Mouse (Mus musculus): Measurements from ENCODE around the gene Irgm2.
"Not testable (repeated sequence)": the region's sequence is repeated elsewhere in the genome, so short reads cannot be mapped to it uniquely, and the experiment has no call there.

Gene Irgm2

DNA sequence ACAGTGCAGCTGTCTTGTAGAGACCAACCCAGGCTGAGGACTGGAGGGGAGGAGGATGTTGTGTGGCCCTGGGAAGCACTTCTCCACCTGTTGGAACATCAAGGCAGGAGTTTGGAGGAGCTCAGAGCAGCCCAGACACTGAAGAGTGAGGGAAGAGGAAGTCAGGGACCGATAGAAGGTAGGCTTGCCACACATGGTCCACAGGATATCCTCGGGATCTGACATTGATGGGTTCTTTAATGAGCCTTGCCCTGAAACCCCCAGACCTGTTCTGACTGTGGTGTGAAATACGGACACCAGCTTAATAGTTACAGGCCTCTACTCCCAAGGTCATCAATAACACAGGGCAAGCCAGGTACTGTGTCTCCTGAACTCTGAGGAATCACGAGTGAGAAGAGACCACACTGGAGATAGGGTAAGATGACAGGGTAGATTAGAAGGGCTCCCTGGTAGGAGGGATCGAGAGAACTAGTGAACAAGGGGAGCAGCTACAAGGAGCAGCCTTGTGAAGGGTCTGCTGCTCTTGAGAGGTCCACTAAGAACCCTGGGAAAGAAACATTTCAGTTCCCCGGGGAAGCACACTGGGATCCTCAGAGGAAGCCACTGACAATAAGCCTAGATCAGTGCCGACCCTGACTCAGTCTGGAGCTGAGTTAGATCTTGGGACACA is 14.4 kb downstream of the Irgm2 start:
- DNase-seq (ENCODE audit: low read depth, low spot score): no peak

DNA sequence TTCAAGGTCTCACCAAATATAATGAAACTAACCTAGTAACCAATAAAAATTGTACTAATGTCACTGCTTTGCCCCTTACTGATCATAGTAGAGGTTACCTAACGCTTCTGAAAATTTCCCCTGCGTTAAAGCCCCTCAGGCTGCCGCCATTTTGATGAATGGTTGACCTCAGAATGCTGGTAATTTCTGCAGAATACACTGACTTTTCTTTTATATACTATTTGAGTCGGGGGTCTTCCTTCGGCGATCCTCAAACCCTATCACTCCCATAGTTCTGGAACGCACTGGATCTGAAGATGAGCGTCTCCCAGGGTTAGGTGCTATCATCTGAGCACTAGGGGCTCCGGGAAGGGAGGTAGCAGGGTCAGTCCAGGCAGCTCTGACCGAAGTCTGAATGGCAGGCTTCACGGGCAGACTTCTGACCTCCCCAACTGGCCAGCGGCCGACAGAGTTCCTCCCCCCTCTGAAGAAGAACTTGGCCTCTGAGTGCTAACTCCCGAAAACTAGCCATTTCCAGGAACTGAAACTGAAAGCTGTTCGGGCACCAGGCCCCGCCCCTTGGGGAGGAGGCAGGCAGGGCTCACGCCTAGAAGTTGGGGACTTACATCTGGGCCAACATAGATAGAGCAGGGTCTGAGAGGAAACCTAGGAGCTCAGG is 15.1 kb downstream of the Irgm2 start:
- no peak for DNase-seq (ENCODE audit: low read depth, low spot score)

GRCm38 (mm10) chr11:58215049-58215430 is 15.6 kb downstream of the Irgm2 start:
- DNase-seq (ENCODE audit: low read depth, low spot score): not testable (repeated sequence)

- no peak for DNase-seq (ENCODE audit: low read depth, low spot score)
Observed at GRCm38 (mm10) chr11:58215814-58216213, 16.4 kb downstream of the Irgm2 start.

DNA sequence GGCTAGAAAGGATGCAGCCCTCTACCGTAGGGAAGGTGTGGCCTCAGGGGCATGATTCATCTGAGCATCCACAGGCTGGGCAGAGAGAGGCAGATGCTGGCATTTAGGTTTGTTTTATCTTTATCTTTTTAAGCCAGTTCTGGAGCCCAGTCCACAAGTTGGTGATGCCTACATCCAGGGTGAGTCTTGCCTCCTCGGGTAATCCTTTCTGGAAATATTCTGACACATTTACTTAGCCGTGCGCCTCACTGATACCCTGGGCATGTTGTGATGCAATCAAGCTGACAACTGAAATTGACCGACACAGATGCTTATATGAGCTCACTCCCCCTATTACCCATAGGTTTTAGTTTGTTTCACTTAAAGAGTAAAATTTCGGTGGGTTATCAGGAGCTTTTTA is 17.4 kb downstream of the Irgm2 start:
- no peak for DNase-seq (ENCODE audit: low read depth, low spot score)

GRCm38 (mm10) chr11:58223751-58224150 is 24.3 kb downstream of the Irgm2 start:
- no peak for DNase-seq (ENCODE audit: low read depth, low spot score)

DNA sequence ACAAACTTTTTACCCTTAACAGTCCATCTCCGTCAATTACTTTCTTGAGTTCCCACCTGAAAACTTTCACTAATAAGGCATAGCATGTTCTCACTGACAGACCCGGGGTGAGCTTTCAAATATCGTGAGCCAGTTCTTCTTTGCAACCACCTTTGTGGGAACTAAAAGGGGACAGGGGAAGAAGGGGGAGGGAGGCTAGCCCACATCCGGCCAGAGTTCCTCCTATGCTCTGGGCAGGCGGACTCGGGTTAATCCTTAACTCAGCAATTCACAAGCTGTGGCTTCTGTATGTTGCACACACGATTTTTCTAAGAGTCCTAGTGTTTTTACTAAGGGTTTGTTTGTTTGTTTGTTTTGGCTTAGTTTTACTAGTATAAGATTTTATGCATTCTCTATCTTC is 24.9 kb downstream of the Irgm2 start:
- DNase-seq (ENCODE audit: low read depth, low spot score): no peak

- not testable (repeated sequence) for DNase-seq (ENCODE audit: low read depth, low spot score)
Observed at GRCm38 (mm10) chr11:58224872-58225271, 25.5 kb downstream of the Irgm2 start.

DNA sequence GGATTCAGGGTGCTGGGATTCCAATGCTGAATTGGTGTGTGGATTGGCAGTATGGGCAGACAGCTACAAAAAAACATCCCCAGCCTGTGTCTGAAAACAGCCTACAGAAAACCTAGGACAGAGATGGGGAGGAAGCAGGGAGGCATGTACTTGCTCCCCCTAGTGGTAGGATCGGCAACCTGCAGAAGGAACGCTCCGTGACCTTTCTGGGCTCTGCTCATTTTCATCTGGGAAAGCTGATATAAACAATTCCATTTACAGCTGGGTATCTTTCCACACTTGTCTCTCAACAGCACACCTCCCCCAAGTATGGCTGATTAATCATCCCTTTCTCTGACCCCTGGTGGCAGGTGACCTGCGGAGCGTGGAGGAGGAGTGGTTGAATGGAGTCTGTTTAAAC is 26.2 kb downstream of the Irgm2 start:
- no peak for DNase-seq (ENCODE audit: low read depth, low spot score)

DNA sequence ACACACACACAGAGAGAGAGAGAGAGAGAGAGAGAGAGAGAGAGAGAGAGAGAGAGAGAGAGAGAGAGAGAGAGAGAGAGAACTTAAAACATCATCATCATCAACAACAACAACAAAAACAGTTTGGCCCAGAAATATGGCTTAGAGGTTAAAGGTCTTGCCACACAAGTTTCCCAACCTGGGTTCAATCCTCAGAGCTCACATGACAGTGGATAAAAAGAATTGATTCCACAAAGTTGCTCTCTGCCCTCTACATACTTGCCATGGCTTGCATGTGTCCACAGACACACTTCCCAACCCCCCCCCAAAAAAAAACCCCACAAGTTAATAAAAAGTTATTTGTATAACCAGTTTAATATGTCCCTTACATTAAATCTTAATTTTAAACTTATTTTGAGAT is 27.0 kb downstream of the Irgm2 start:
- DNase-seq (ENCODE audit: low read depth, low spot score): no peak

- not testable (repeated sequence) for DNase-seq (ENCODE audit: low read depth, low spot score)
Observed at GRCm38 (mm10) chr11:58228021-58228420, 28.6 kb downstream of the Irgm2 start.

DNA sequence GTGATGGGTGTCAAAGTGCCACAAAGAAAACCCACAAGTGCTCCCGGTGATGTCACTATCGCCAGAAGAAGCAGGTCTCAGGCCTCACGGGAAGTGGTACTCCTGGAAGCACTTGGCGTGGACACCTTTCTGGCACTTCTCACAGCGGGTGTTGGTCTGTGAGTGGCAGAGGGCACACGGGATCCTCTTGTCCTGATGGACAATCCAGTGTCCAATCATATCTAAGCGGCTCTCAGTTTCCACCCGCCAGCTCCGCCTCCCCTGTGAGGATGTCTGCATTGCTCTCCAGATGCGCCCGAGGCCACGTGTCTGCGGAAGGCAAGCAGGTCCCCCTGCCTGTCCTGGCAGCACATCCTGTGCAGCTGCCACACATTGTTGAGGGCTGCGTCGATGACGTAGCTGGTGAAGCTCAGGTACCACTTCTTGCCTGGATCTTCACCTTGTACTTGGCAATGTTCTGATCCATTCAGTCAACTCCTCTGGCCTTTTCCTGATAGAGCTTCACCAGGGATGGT is 31.0 kb downstream of the Irgm2 start:
- no peak for DNase-seq (ENCODE audit: low read depth, low spot score)

DNA sequence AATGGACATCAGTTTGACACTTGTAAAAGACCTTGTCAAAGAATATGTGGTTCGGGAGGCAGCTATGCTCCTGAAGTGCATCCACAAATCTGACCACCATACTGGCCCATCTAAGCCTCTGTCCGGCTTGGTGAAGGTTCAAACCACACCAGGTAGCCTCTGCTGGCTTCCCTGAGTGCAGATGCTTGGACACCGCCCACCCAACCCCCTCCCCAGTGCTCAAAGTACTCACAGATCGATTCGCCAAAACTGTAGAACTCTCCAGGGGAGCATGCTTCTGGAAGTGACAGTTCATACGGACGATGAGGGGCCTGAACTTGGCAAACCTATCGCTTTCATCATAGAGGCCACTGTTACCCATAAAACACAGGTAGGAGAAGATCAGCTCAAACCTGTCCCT is 31.7 kb downstream of the Irgm2 start:
- DNase-seq (ENCODE audit: low read depth, low spot score): no peak

DNA sequence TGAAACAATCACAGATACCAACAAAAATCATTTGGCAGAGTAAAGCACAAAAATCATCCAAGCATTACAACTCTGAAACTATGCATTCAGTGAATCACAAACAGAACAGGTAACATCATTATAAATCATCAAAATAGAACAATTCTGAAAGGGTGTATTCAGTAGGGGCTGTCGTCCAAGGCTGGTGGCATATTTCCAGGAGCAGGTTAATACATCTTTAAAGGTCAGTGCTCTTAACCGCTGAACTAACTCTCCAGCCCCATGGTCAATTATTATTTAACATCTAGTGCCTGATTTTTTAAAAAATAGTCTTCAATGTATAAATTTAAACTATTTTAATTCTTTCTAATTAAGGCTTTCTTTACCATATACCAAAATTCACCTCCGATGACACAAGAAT is 35.1 kb downstream of the Irgm2 start:
- not testable (repeated sequence) for DNase-seq (ENCODE audit: low read depth, low spot score)

DNA sequence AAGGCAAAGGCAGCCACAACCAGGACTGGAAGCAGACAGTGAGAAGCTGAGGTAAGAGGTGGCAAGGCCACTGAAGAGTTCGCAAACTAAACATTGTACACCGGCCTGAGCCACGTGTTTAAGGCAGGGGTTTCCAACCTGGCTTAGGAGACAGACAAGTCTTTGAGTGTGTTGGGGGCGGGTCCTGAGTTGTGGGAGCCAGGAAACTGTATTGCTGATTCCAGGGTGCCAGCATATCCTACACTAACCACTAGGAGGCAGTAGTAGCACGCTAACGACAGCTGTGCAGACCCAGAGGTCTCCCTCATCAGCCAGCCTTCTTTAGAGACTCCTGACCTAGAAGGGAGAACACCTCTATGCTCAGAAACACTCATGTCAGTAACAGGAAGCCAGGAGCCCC is 35.7 kb downstream of the Irgm2 start:
- DNase-seq (ENCODE audit: low read depth, low spot score): no peak

DNA sequence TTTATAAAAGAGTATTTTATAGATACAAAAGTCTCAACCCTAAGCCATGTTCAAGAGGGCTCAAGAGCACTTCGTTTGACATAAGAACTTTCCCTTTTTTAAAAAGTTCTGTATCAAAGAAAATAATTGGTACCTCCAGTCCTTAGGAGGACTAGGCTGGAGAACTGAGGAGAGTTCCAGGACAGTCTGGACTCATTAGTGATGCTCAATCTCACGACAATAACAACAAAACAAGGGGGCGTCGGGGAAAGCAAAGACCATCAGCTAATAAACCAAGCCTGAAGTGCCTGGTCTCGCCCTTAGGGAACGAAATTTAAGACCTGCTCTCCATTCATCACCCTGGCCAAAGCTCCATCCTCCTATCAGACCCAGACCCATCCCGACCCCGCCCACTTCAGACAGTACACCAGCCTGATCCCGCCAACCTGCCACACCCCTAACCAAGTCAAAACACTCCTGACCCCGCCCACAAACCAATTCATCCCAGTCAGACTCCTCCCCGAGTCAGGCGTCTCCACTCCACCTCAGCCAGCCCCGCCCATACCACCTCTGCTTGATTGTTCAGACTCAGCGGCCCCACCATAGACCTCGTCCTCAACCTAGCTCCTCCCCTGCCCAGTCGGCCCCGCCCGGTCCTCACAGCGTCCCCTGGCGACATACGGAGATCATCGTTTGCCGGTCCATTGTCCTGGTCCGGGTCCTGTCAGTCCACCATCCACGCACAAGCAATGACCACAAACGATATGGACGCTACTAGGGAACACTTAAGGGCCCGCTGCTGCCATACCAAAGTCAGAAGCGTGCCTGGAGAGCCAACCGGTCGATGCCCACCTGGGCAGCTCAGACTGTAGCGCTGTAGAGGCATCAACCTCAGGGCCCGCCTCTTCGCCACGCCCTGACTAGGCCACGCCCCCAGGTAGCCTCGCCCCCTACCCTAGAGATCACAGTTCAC is 39.7 kb downstream of the Irgm2 start:
- DNase-seq (ENCODE audit: low read depth, low spot score): no peak

DNA sequence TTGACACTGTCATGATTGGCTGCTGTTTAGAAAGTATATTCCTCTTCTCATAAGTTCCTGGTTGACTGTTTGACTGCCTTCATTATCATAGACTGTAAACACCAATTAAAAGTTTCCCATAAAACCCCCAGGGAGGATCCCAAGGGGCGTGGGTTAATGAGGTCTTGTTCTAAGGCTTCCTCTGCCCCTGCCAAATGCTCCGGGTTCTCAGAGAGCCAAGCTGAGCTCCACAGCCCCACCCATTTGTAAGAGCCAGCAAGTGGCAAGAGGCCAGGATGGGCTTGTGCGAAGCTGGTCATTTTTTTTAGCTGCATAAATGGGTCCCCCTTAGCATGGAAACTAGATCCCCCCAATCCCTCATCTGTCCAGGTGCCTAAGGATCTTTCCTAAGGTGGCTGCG is 47.9 kb downstream of the Irgm2 start:
- no peak for DNase-seq (ENCODE audit: low read depth, low spot score)

- DNase-seq (ENCODE audit: low read depth, low spot score): no peak
Observed at GRCm38 (mm10) chr11:58249203-58249981, 50.0 kb downstream of the Irgm2 start.

DNA sequence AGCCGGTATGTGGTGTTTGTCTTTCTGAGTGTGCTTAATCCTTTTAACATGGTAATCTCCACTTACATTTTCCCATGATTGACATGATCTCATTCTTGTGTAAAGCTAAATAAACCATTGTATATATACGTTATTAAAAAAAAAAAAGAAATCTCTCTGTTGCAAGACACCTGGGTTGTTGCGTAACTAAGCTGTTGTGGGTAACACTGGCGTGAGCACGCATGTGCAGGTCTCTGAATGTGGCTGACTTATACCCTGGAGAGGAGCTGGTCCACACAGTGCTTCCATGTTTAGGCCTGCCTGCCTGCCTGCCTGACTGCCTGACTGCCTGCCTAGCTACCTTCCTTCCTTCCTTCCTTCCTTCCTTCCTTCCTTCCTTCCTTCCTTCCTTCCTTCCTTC is 51.1 kb downstream of the Irgm2 start:
- DNase-seq (ENCODE audit: low read depth, low spot score): no peak

DNA sequence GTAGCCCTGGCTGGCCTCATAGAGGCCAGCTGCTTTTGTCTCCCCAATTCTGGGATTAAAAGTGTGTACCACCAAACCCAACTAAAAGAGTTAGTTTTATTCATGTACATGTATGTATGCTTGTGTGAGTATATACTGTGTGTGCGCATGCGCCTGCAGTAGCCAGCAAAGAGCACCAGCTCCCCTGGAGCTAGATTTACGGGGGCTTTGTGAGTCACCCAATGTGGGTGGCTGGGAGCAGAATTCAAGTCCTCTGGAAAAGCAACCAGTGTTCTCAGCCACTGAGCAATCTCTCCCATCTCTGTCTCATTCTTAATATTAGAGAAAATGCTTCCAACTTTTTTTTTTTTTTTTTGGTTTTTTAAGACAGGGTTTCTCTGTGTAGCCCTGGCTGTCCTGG is 55.0 kb downstream of the Irgm2 start:
- no peak for DNase-seq (ENCODE audit: low read depth, low spot score)

DNA sequence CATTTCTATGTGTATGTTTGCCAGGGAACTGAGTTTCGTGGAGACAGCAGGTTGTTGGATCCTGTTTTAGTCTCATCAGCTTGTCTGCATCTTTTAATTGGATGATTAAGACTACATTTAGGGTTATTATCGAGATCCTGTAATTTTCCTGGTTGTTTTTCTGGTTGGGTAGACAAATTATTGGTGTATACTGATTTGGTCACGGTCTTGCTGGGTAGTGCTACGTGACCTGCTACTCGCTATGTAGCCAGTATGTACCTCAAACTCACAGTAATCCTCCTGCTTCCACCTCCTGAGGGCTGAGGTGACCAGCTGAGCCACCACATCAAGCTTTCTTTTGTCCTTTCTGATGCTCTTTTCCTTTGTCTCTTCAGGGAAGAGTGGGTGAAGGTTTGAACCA is 58.4 kb downstream of the Irgm2 start:
- no peak for DNase-seq (ENCODE audit: low read depth, low spot score)

Measured in brain, embryonic 18.5 days (tissue).